Mouse (Mus musculus) testis, adult 2 months (tissue): ENCODE measurements around the gene Itgb7. TPM values are rescaled to one million over a fixed set of nuclear protein-coding genes. Genes with fewer than 3 reads are reported as not detected.

ENCODE experiments used
- H3K27ac ChIP-seq: fragments of 200-500 bp; 2 replicates; pipeline ENCODE4 v1.5.1; 2012; ENCODE audit warnings: low read depth, low read length; ENCODE audit not compliant: control insufficient read depth, insufficient read depth
- H3K27me3 ChIP-seq: fragments of 200-500 bp; 2 replicates; pipeline ENCODE4 v1.6.1; 2012; ENCODE audit warnings: mild to moderate bottlenecking, low read length, moderate library complexity; ENCODE audit not compliant: control insufficient read depth, insufficient read depth
- H3K36me3 ChIP-seq: fragments of 200-500 bp; 2 replicates; pipeline ENCODE4 v1.6.1; 2012; ENCODE audit warnings: mild to moderate bottlenecking, low read length; ENCODE audit not compliant: control insufficient read depth, insufficient read depth
- H3K4me1 ChIP-seq: fragments of 200-500 bp; 2 replicates; pipeline ENCODE4 v1.6.1; 2012; ENCODE audit warnings: low read length; ENCODE audit not compliant: control insufficient read depth, insufficient read depth
- H3K4me3 ChIP-seq: fragments of 200-500 bp; 2 replicates; pipeline ENCODE4 v1.5.1; 2012; ENCODE audit warnings: low read depth, mild to moderate bottlenecking, low read length, moderate library complexity, mixed read lengths; ENCODE audit not compliant: control insufficient read depth
- CTCF ChIP-seq: fragments of 200-500 bp; IDR thresholded peaks from 2 replicates; pipeline ENCODE4 v1.5.1; 2012; ENCODE audit warnings: low read depth, mild to moderate bottlenecking, inconsistent platforms, low read length, moderate library complexity; ENCODE audit not compliant: control insufficient read depth, insufficient read depth, insufficient replicate concordance
- POLR2A ChIP-seq: fragments of 200-500 bp; IDR thresholded peaks from 2 replicates; pipeline ENCODE4 v1.6.1; 2012; ENCODE audit warnings: low read depth, mild to moderate bottlenecking, inconsistent platforms, low read length, moderate library complexity; ENCODE audit not compliant: control insufficient read depth
- polyA plus RNA-seq: library from polyadenylated mRNA; depleted of rRNA; stranded (reverse); fragments of >200 nt; gene quantifications from 2 replicates; pipeline ENCODE4 v1.2.3, GENCODE M21; 2012

Itgb7 gene
- polyA plus RNA-seq, 1 experiment, result 0.23 TPM

DNA sequence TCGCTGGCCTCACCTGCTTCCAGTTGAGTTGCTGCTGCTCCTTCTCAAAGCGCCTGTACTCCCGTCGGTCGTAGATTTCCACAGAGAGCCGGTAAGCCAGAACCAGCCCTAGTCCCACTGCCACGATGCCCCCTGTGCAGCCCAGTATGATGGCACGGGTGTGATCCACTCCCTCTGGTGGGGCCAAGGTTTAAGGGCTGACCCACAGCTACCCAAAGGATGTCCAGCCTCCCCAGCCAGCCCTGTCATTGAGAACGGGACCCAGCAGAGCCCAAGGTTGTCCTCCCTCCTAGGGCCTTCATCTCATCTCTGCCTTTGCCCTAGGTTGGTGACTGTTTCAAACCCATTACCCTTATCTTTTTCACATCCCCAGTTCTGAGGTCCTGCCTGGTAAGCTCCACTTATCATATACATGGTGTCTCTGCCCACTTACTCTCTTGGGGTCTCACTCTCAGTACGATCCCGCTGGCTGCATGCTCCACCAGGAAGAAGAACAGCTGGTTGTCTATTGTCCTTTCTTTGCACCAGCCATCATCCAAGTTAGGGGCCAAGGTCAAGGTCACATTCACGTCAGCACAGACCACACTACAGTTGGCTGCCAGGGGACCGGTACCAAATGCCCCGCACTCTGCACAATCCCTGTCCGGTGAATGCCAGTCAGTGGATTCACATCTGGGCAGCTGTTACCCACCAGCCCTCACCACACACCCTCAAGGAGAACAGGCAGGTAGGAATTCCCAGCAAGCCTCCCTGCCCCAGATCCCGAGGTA is 15.1 kb downstream of the Itgb7 start:
- H3K27ac ChIP-seq, result no peak overlapping the region
- H3K36me3 ChIP-seq, result no peaks in the 10 kb centered on the region
- TF ChIP-seq POLR2A (no peak), CTCF (no peak)
- no peaks in the 10 kb centered on the region for H3K4me1 ChIP-seq
- no peaks in the 10 kb centered on the region for H3K27me3 ChIP-seq
- H3K4me3 ChIP-seq, result no peak overlapping the region

DNA sequence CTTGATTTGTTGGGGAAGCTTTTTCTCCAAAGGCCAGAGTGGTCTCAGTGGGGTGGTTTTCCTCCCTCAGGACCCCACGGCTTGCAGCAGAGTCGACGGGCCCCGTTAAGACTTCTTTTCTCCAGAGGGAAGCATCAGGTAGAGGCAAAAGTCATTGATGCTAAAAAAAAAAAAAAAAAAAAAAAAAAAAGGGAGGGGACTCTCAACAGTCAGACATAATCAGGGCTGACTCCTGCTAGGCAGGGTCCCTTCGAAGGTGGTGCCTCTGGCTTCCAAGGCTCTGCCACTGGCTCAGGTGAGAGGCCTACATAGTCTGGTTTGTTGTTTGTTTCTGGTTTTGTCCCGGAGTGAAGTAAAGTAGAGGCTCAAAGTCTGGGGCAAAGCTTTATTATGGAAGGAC is 16.1 kb downstream of the Itgb7 start:
- no peak for TF ChIP-seq POLR2A
- no peak for TF ChIP-seq CTCF
- no peak overlapping the region for H3K27ac ChIP-seq
- no peaks in the 10 kb centered on the region for H3K4me1 ChIP-seq
- no peaks in the 10 kb centered on the region for H3K36me3 ChIP-seq
- H3K27me3 ChIP-seq, result no peaks in the 10 kb centered on the region
- H3K4me3 ChIP-seq, result no peak overlapping the region

DNA sequence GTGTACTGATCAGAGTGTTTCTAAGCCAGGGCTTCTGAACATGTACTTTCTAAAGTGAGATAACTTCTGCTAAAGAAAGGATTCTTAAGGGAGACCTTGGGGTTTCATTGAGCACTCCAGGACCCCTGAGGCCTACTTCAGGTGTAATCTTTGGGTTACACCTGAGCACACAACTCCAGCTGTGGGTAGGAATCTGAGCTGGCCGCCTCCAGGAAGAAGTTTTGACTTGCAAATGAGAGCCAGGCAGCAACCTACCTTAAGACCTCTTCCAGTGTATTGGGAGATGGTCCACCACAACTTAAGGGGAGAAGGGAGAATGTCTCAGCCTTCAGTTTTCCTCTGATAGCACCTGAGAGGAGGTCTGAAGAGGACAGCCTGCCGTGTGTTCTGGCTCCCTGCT is 17.6 kb downstream of the Itgb7 start:
- TF ChIP-seq CTCF (no peak), POLR2A (no peak)
- Histone ChIP-seq H3K4me1 (no peaks in the 10 kb centered on the region), H3K4me3 (no peak overlapping the region), H3K27ac (no peak overlapping the region), H3K27me3 (no peaks in the 10 kb centered on the region), H3K36me3 (no peaks in the 10 kb centered on the region)

DNA sequence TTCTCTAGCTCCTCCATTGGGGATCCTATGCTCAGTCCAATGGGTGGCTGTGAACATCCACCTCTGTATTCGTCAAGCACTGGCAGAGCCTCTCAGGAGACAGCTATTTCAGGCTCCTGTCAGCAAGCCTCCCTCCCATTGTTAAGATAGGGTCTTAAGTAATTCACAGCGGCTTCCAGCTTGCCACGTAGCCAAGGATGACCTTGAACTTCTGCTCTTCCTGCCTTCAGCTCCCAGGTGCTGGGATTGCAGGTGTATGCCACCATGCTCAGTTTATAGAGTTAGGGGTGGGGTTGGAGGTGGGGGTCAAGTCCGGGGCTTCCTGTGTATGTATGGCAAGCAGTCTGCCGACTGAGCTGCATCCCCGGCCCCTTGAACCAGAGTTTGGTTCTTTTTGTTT is 19.8 kb downstream of the Itgb7 start:
- Histone ChIP-seq H3K4me1 (no peaks in the 10 kb centered on the region), H3K36me3 (no peaks in the 10 kb centered on the region), H3K4me3 (no peak overlapping the region), H3K27ac (no peak overlapping the region), H3K27me3 (no peaks in the 10 kb centered on the region)
- TF ChIP-seq POLR2A (no peak), CTCF (no peak)

DNA sequence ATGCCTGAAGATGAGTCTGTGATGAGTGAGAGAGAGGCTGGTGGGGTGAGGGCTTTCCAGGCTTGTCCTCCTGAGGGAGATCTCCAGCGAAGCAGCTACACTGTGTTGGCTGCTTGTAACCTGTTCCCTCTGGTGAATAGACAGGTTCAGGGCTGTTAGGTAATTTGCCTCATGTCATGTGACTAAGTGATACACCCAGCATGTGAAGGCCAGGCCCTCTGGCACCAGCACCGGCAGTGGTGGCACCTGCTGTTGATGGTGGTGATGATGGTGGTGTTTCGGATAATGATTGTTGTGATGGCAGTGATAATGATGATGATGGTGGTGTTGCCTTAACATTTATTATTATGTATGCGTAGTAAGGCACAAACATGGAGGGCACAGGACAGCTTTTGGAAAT is 20.9 kb downstream of the Itgb7 start:
- Histone ChIP-seq H3K4me3 (no peak overlapping the region), H3K27me3 (no peaks in the 10 kb centered on the region), H3K4me1 (no peaks in the 10 kb centered on the region; the same call in 1 of the 2 replicates), H3K27ac (no peak overlapping the region), H3K36me3 (no peaks in the 10 kb centered on the region)
- TF ChIP-seq CTCF (no peak), POLR2A (no peak)

DNA sequence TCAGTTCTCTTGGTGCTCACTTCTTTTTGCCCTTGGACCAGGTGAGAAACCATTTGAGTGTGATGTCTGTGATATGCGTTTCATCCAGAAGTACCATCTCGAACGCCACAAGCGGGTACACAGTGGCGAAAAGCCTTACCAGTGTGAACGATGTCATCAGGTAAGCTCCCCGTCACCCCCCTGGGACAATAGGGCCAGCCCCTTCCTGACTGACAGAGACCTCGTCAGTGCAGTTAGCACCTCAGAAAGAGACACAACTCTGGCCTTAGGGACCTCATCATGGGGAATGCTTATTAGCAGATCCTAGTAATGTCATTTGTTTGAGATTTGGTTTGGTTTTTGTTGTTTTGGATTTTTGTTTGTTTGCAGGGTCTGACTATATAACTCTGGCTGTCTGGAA is 22.6 kb downstream of the Itgb7 start:
- no peaks in the 10 kb centered on the region for H3K36me3 ChIP-seq
- no peak overlapping the region for H3K4me3 ChIP-seq
- H3K27ac ChIP-seq, result no peak overlapping the region
- peaks cover 8% of the 10 kb centered on the region for H3K4me1 ChIP-seq
- TF ChIP-seq POLR2A (no peak), CTCF (no peak)
- H3K27me3 ChIP-seq, result no peaks in the 10 kb centered on the region

DNA sequence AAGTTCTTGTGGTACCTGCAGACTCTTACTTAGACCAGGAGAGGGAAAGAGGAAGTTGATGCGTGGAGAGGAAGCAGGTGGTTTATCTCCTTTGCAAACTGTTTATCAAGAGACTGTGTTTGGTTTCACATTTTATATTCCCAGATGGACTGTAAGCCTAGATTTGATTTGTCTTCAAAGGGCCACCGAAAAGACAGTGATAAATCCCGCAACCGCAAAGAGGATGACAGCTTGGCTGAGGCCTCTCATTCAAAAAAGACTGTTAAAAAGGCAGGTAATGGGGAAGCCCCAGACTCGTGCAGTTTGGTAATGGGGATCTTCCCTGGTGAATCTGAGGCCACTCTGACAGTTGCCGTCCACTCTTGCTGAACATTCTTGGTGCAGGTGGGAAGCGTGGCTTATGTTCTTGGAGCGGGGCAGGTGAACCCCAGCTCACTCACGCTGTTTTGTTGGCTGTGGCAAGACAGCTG is 23.6 kb downstream of the Itgb7 start:
- TF ChIP-seq CTCF (no peak), POLR2A (no peak)
- H3K4me3 ChIP-seq, result no peak overlapping the region
- no peak overlapping the region for H3K27ac ChIP-seq

More for the DNA sequence above, 23.6 kb downstream of the Itgb7 start:
- H3K36me3 ChIP-seq, result no peaks in the 10 kb centered on the region
- H3K27me3 ChIP-seq, result no peaks in the 10 kb centered on the region
- H3K4me1 ChIP-seq, result peaks cover 9% of the 10 kb centered on the region
